Mouse (Mus musculus): ENCODE data around the gene Gm38100.

The Gm38100 gene

GRCm38 (mm10) chr1:175970710-175971109, 50.6 kb downstream of the Gm38100 start:
- no peak for DNase-seq (ENCODE audit: low spot score)
